Mouse (Mus musculus): ENCODE data around the gene Kansl2.

DNA sequence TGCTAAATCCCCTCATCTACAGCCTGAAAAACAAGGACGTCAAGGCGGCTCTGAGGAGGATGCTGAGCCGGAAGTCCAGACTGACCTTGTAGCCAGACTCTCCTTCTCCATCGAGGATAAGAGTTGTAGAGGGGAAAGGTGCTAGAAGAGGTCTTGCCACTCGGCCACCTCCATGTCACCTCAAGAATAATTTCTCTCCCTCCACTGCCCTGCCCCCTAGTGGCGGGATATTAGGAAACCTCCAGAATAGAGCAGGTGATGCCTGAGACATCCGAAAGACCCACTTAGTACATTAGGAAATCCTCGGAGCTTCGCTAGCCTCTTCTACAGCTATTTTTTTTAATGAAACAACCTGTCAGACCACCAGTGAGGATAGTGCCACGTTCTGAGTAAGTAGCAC is 58.7 kb downstream of the Kansl2 start:
- TF ChIP-seq CTCF (conservative IDR thresholded peaks at IDR 0.05; ENCODE audit: low read length) (peak; percentile 72), POU5F1 (IDR thresholded peaks at IDR 0.05; ENCODE audit: borderline replicate concordance, low read length) (no peak), NANOG (IDR thresholded peaks at IDR 0.05; ENCODE audit: borderline replicate concordance, low read length) (no peak)
